Mouse (Mus musculus) layer of hippocampus, adult 9-10 months (tissue): ENCODE data around the gene Foxn1.

Experiments
- DNase-seq: peaks from one replicate; pipeline ENCODE4 v3.0.0; 2022; ENCODE audit warnings: low spot score

Foxn1 gene

DNA sequence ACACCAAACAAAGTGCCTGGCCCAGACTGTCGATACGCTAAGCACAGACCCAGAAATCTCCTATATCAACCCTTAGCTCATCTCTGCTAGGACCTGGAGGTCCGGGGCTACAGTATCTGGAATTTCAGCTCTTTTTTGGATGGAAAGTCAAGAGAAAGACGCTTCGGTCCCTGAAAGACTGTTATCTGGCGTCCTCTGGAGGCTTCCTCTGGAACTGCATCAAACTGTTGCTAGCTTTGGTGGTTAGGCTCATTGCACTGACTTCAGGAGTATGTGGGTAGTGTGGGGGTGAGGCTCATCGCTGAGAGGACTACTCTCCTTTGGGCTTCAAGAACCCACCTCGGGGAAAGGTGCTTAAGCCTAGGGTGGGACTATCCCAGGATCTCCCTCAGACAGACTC, 13.3 kb upstream of the Foxn1 start:
- DNase-seq, result peak; percentile 88

DNA sequence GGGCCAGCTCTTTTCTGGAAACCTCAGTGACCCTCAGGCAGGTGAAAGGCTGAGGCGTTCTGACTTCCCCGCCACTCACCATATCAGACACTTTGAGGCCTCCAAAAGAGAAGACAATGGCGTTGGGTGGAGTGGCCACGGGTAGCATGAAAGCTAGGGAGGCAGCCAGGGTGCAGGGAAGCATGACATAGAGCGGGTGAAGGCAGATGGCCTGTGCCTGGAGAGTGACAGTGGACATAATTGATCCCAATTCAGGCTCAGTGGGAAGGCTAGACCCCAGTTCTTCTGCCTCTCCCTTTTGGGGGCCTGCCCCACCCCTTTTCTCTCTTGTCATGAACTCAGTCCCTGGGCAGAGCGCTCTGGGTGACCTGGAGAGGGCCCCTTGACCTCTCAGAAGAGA, 11.9 kb upstream of the Foxn1 start:
- DNase-seq, result no peak

DNA sequence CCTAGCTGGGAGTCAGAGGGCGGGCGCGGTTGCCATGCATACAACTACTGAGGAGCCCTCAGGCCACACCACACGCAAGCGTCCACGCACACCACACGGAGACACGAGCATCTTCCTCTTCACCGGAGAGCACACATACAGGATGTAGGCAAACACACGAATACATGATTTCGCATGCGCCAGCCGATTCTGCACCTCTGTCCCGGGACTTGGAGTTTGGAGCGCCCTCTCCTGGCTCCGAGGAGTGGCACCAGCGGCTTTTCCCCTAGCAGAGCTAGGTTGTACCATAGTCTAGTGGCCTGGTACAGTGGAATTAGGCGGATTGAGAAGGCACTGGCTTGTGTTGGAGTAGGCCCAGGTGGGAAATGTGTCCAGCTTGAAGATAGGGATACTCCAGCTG, 11.0 kb upstream of the Foxn1 start:
- no peak for DNase-seq

DNA sequence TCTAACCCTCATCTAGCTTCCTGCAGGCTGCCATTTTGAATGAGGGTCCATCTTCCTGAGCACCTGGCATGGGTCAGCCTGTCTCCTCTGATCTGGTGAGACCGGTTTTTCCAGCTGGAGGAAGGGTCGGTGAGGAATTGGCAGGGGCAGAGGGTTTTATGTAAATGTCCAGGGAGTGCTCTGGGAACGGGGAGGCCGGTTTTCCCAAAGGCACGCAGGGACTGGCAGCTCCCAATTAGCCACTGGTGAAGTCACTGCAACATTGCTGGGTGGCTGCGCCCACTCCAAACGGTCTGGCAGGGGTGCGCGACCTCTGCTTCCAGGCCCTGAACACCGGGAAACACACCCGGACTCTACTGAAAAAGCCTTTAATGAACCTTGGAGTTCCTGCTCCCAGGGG, 10.6 kb upstream of the Foxn1 start:
- DNase-seq, result no peak

DNA sequence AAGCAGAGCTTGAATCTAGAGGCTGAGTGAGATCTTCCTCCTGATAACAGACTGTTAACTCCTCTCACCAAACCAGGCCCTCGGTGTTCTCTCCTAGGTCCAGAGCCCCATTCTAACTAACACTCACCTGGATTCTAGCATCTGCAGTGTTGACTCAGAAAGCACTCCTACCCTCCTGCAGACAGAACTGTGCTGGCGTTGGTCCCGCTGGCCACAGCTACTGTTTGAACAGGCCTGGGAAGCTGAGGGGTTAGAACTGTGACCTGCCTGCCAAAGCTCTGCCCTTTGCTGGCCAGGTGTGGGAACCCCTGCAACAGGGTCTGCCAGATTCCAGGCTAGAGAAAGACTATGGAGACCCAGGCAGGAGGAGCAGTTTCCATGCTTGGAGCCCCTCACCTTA, 6.4 kb upstream of the Foxn1 start:
- no peak for DNase-seq

DNA sequence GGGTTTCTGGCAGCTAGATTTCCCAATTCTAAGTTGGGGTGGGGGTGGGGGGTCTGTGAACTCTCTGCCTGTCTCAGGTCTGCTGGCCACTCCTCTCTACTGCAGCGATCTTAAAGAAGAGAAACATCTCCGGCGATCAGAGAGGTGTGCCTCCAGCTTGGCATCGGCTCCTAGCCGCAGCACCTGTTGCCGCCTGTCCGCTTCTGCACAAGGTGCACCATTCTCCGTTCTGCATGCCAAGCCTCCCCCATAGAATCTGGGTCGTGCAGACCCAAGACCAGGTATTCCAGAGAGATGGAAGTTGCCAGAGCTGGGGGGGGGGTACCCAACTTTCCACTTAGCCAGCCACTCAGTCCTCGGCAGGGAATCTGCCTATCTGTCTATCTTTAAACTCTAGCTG, 582 bp downstream of the Foxn1 start:
- DNase-seq, result no peak

DNA sequence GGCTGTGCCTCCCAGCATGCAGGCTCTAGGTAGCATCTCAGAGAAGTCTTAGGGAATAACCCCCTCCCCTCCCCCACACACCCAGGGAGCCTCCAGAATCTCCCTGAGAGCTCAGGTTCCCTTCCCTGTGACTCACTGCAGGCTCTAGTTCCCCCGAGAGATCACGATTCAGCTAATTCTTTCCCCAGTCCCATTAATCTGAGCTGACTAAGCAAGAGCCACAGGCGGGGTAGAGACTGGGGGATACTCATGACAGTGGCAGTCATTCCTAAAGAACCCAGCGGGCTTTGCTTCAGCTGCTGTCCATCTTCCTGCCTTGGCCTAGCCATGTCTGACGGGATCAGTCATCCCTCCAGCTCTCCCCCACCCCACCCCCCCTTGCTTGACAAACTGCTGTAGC, 3.7 kb downstream of the Foxn1 start:
- DNase-seq, result no peak

DNA sequence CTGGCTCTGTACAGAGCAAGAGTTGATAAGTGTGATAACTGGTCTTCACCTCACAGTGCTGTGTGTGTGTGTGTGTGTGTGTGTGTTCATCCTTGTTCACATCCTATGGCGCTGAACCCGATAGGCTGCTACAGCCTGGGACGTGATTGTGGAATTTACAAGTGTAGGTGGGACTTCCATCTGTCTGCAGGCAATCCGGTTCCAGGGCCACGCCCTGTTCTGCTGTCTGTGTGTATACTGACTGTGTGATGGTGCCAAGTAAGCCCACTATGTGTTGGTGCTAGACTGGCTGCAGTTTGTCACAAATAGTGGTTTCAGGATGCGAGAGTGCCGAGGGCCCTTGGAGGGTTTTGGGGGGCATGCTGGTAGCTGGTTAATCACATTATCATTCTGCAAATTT, 4.1 kb downstream of the Foxn1 start:
- DNase-seq, result no peak

DNA sequence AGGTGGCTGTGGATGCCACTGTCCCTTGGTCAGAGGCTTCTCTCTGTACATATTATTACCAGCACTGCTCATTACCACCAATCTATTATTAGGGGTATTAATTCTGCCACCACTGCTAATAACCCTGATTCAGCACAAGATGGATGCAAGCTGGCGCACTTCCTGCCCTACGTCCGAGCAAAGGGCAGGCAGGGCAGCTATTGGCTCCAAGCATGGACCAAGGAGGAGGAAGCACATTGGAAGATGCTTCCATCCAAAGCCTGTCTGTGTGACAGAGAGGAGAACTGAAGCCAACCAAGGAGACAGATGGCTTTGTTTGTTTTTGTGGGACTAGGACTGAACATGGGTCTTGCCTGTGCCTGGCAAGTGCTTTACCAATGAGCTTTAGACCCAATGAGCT, 5.4 kb downstream of the Foxn1 start:
- no peak for DNase-seq

DNA sequence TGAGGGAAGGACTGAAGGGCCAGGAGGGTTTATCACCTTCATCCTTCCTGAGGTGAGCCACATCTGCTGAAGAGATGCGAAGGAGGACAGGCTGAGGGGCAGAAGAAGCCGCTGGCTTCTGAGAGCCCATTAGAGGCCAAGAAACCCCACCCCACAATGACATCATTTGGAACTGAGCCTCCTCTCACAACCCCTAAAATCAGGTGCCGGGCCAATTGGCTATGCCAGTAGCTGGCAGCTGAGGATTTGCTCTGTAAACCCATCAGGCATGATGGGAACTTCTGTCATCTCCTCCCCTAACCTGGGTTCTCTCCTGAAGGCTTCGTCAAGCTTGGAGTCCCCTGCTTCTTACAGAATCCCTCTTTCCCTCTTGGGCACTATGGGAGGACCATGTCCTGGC, 6.0 kb downstream of the Foxn1 start:
- DNase-seq, result no peak

DNA sequence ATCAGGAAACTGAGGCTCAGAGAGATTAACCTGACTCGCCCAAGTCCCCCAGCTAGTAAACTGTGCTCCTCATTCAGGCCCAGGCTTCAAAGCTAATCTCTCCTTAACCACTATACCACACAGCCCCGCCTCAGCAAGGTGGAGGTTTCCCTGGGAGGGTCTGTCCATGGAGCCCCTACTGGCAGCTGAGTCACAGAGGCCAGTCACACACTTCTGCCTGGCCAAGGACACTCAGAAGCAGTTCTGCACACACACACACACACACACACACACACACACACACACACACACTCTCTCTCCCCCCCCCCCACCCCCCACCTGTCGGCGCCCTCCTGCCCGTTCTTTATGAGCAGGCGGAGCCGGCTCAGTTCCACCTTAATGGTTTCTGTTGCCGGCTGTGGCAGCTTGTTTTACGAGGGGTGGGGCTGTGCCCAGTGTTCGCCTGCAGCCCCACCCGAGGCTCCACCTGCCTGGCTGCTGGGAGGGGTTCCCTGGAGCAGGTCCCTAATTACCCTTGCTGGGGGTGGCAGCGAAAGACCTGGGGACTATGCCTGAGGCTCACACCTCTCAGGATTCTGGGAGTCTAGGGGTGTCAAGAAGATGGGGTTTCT, 8.7 kb downstream of the Foxn1 start:
- DNase-seq, result no peak

DNA sequence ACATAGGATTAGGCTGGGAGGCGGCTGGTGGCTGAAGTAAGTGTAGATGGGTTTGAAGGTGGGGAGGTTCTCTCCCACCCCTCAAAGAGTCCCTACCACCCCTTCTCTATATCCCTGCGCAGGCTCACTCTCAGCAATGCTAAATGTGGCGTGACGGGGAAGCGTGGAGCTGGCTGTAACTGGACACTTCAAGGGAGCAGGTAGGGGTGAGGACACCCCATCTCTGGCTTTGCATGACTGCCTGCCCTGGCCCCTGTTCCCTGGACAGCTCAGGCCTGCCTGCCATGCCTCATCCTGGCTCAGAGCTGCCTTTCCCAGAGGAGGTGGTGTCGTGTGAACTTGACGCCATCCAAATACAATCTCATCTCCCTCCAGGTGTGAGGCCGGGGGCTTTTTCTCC, 12.2 kb downstream of the Foxn1 start:
- DNase-seq, result no peak

DNA sequence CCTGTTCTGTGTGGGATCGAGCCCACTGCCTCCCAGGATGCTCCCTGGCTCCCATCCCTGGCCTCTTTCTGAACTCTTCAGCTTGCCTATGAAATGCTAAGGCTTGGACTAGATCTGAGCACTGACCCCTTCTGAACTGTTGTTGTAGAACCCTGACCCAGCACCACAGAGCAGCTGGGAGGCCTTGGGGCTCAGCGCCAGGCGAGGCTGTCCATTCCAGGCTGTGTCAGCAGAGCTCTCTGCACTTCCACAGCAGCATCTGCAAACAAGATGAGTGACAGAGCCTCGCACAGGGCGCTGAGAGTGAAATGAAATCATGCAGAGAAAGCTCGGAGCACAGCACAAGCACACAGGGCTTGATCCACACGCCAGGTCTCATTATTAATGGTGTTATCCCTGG, 13.7 kb downstream of the Foxn1 start:
- no peak for DNase-seq

DNA sequence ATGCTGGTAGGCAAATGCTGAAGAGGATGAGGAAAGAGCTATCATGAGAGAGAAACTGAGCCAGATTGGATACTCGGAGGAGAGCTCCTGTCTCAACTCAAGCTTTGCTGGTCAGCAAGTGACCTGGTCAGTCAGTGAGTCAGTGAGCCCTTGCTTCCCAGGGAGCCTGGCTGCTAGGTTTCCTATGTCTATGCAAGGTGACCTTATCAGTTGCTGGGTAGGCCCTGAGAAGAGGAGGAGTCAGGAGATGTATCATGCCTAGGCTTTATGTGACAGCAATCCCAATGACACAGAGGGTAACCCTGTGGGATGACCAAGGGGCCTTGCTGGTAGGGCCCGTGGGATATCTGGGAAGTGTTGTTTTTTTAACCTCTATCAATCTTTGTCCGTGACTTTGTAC, 14.2 kb downstream of the Foxn1 start:
- DNase-seq, result no peak

DNA sequence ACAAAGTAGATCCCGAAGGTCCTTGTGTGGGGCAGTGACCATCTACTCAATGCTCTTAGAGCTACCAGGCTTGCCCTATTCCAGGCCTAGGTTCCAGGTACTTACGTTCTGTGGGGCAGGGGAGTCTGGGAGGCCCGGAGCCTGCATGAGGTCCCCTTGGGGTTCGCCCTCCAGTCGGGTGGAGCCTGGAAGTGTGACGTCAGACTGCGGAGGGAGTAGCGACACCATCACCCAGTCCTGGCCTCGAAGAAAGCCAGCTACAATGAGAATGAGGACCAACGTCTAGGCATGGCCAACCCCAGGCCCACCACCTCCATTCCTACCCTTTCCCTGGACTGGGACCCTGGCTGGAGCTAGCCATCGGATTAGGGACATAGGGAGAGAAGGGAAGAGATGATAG, 14.6 kb downstream of the Foxn1 start:
- DNase-seq, result no peak

DNA sequence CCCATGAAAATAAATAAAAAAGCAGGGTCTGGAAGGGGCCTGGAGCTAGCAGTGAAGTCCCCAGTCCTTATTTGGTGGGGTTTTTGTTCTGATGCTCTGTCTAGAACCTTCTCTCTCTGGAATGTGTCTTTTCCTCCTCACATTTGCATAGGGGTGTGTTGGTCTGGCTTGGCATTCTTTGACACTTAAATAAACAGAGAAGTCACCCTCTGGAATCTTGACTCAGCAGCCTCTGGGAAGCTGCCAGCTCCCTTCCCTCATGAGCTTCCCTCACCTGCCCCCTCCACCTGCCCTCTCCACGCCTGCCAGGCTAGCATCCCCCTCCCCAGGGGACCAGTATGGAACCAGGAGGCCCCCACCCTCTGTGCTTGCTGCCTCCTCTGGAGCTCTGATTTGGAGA, 16.0 kb downstream of the Foxn1 start:
- no peak for DNase-seq

DNA sequence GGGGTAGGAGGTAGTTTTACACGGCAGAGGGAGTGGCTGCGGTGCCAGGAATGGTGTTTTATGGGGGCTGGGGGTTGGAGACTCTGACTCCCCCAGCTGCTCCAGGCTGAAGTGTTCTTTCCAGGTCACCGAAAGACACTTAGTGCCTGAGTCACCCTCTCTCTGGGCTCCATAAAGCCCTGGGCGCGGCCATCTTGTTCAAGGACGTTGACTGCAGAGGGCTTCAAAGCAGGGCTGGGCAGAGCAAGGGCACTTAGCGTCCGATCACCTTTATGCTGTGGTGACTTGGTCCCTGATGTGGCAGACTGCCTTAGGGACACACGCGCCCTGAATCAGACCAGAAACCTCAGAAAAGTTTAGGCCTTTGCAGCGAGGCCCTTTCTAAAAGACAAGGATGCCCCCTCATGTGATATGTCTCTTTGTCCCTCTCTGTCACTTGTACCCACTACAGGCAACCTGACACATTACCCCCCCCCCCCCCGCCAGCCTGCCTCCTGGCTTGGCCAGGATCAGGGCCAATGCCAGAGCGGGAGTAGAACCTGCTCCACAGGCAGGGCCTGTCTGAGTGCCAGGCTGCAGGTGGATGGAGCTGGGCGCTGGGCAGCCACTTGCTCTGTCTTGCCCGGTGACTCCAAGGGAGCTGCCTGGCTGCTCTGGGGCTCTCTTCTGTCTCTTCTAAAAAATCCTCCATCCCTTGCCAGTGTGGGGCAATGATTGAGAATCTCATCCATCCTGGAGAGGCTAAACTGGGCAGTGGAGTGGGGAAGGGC, 18.7 kb downstream of the Foxn1 start:
- no peak for DNase-seq

DNA sequence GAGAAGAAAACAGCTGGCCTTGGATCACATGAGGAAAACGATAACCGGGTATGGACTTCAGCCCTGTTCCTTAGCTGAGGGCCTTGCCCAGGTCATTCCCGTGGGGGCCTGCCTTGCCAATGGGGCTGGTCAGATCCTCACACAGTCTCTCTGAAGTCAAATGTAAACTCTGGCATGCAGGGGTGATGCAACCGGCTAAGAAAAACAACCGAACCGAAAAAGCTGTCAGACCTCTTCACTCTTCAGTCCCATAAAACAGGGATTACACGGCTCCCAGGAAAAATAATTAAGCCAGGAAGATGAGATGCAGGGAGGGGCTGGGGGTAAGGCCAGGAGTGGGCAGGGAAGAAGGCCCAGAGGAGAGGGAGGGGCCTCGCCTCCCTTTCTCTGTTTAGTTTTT, 22.3 kb downstream of the Foxn1 start:
- DNase-seq, result no peak

DNA sequence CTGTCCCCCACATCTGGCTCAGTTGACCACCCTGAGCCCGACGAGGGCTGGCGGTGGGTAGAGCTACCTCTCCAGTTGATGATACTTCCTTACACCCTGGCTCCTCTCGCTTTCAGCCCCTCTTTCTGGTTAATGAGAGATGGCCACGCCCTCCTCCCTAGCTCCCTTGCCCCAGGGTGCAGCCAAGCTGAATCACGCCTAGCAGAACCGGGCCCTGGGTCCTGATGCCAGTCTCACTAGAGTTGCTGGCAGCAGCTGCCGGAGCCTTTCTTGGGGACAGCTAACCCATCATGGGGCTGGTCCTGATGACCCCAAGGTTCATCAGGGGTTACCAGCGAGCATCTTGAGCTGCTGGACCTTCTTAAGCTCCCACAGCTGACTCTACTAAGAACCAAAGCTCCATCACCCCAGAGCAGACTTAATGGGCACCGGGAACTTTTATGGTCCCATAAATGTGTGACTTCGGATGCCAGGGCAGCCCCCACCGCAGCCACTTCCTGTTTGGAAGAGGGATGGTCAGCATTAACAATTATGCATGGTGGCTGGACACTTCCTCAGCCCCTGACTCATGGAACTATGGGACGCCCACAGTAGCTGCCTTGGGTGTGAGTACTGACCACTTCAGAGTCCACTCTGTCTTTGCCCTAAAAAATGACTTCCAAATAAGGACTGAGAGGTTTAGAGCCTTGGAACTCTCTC, 22.9 kb downstream of the Foxn1 start:
- DNase-seq, result no peak

DNA sequence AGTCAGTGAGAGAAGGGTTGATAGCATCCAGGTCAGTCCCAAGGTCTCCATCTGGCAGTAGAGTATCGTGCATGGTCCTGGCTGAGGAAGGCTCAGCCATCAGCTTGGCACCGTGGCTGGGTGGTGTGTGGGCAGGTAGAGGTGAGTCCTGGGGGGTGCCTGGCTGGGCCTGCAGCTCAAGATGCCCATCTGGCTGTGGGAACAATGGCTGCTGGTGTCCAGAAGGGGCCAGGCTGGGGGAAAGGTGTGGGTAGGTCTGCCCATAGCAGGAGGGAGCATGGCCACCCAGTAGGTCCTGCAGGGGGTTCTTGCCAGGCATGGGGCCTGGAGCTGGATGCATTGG, 25.6 kb downstream of the Foxn1 start:
- no peak for DNase-seq

DNA sequence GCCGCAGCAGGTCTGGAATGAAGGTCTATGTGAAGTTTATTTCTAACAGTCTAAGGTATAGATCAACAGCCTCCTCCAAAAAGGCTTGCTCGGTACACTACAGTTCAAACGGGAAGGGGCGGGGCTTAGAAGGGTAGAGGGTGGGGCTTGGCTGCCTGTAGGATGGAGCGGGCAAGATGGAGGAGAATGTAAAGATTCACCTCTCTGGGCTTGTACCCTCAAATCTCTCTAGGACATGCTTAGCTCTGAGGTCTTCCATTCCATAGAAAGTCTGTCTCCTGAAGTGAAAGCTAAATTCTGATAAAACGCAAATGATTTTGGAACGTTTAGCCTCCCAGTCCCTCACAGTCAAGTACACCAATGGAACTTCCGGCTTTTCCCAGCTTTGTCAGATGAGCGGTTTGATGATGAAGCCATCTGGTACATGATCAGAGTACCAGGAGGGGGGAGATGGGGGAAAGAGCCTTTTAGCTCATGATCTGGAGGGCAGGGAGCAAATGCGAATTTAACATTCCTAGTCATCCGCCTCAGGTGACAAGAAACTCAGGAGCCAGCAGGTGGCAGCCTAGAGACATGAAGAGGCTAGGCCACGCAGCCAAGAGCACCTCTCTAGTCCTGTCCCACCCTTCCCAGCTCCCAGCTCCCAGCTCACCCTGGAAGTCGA, 26.1 kb downstream of the Foxn1 start:
- DNase-seq, result no peak

DNA sequence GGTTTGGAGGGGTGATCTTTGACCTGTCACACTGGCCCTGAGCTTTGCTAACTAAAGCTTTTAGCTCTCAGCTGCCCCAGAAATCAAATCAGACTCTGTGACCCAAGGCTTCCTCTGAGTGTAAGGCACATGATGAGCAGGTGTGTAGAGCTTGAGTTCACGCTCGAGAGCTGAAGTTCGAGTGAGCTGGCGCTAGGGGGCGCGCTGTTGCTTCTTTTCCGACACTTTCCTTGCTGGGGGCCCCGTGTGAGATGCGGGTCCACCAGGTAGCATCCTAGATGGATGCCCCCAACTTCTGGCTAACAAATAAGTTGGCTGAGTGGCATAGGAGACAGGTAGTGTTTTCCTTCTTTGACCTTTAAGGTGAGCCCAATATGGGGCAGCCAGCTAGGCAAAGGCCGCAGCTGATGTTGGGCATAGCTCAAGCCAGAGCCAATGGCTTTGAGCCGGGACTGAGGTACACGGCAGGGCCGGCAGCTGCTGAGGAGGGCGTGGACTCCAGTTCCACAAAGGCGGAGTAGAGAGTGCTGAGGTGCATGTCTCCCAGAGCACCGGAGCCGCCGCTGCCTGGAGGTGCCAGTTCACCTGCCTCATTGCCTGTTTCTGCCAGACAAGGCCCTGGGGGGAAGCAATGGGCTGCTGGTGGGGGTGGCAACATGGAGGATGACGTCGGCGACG, 27.9 kb downstream of the Foxn1 start:
- DNase-seq, result no peak
